Mouse (Mus musculus): ENCODE data around the gene Unc13a. TPM values are rescaled to one million over a fixed set of nuclear protein-coding genes. Genes with fewer than 3 reads are reported as not detected.
A peak's percentile ranks its signal among the peaks of the same experiment; 100 is the strongest.

Gene Unc13a
- polyA plus RNA-seq, 1 experiment from 2014 or later = 22.4 TPM

GRCm38 (mm10) chr8:71680471-71680870 is 8.9 kb upstream of the Unc13a start:
- Histone ChIP-seq H3K27ac (ENCODE audit: low read depth, low read length) (no peak overlapping the region), H3K9ac (ENCODE audit: low read depth, low read length) (no peak overlapping the region), H3K4me1 (ENCODE audit: control insufficient read depth, insufficient read depth, low read depth, low read length) (peaks cover 20% of the 10 kb centered on the region), H3K27me3 (replicated peaks; ENCODE audit: control insufficient read depth, insufficient read depth, low read length) (peaks cover 71% of the 10 kb centered on the region), H3K4me2 (ENCODE audit: low read length) (0 out of 2 replicates have a peak overlapping the region, but pooled peaks have one; percentile 4), H3K36me3 (ENCODE audit: control insufficient read depth, insufficient read depth, low read length) (no peaks in the 10 kb centered on the region), H3K9me3 (ENCODE audit: control insufficient read depth, low read length) (no peaks in the 10 kb centered on the region), H3K4me3 (ENCODE audit: low read length) (no peak overlapping the region)
- ATAC-seq = no peak
- 10% methylated on average over 21 of the region's 21 CpGs for WGBS

GRCm38 (mm10) chr8:71679550-71680168 is 8.1 kb upstream of the Unc13a start:
- WGBS = 4% methylated on average over 43 of the region's 46 CpGs
- H3K9ac ChIP-seq (ENCODE audit: low read depth, low read length) = peak overlapping the region; percentile 63
- peak overlapping the region; percentile 42 for H3K4me3 ChIP-seq (ENCODE audit: low read length)
- peak overlapping the region; percentile 69 for H3K4me2 ChIP-seq (ENCODE audit: low read length)
- H3K9me3 ChIP-seq (ENCODE audit: control insufficient read depth, low read length) = no peaks in the 10 kb centered on the region
- H3K27me3 ChIP-seq (replicated peaks; ENCODE audit: control insufficient read depth, insufficient read depth, low read length) = peaks cover 64% of the 10 kb centered on the region
- peaks cover 20% of the 10 kb centered on the region for H3K4me1 ChIP-seq (ENCODE audit: control insufficient read depth, insufficient read depth, low read depth, low read length)
- H3K27ac ChIP-seq (ENCODE audit: low read depth, low read length) = no peak overlapping the region
- ATAC-seq = no peak
- no peaks in the 10 kb centered on the region for H3K36me3 ChIP-seq (ENCODE audit: control insufficient read depth, insufficient read depth, low read length)

GRCm38 (mm10) chr8:71679116-71679515 is 7.6 kb upstream of the Unc13a start:
- H3K36me3 ChIP-seq (ENCODE audit: control insufficient read depth, insufficient read depth, low read length) = no peaks in the 10 kb centered on the region
- peak overlapping the region; percentile 42 for H3K4me3 ChIP-seq (ENCODE audit: low read length)
- H3K9ac ChIP-seq (ENCODE audit: low read depth, low read length) = peak overlapping the region; percentile 63
- peaks cover 63% of the 10 kb centered on the region for H3K27me3 ChIP-seq (replicated peaks; ENCODE audit: control insufficient read depth, insufficient read depth, low read length)
- H3K4me1 ChIP-seq (ENCODE audit: control insufficient read depth, insufficient read depth, low read depth, low read length) = peaks cover 20% of the 10 kb centered on the region
- 17% methylated on average over 16 of the region's 16 CpGs for WGBS
- ATAC-seq = no peak
- H3K9me3 ChIP-seq (ENCODE audit: control insufficient read depth, low read length) = no peaks in the 10 kb centered on the region
- H3K4me2 ChIP-seq (ENCODE audit: low read length) = peak overlapping the region; percentile 69
- H3K27ac ChIP-seq (ENCODE audit: low read depth, low read length) = no peak overlapping the region

- WGBS = 62% methylated on average over 4 of the region's 4 CpGs
- no peak for ATAC-seq
- no peaks in the 10 kb centered on the region for H3K36me3 ChIP-seq (ENCODE audit: control insufficient read depth, insufficient read depth, low read length)
- H3K4me1 ChIP-seq (ENCODE audit: control insufficient read depth, insufficient read depth, low read depth, low read length) = peaks cover 20% of the 10 kb centered on the region
- no peak overlapping the region for H3K4me2 ChIP-seq (ENCODE audit: low read length)
- no peak overlapping the region for H3K27ac ChIP-seq (ENCODE audit: low read depth, low read length)
- H3K9me3 ChIP-seq (ENCODE audit: control insufficient read depth, low read length) = no peaks in the 10 kb centered on the region
- H3K27me3 ChIP-seq (replicated peaks; ENCODE audit: control insufficient read depth, insufficient read depth, low read length) = peaks cover 54% of the 10 kb centered on the region
- H3K4me3 ChIP-seq (ENCODE audit: low read length) = no peak overlapping the region
- H3K9ac ChIP-seq (ENCODE audit: low read depth, low read length) = no peak overlapping the region
These were observed 6.7 kb upstream of the Unc13a start for GRCm38 (mm10) chr8:71678216-71678615.

- Histone ChIP-seq H3K27me3 (replicated peaks; ENCODE audit: control insufficient read depth, insufficient read depth, low read length) (peaks cover 47% of the 10 kb centered on the region), H3K4me2 (ENCODE audit: low read length) (no peak overlapping the region; the same call in 1 of the 2 replicates), H3K4me1 (ENCODE audit: control insufficient read depth, insufficient read depth, low read depth, low read length) (peaks cover 20% of the 10 kb centered on the region), H3K9me3 (ENCODE audit: control insufficient read depth, low read length) (no peaks in the 10 kb centered on the region), H3K9ac (ENCODE audit: low read depth, low read length) (no peak overlapping the region), H3K4me3 (ENCODE audit: low read length) (no peak overlapping the region), H3K36me3 (ENCODE audit: control insufficient read depth, insufficient read depth, low read length) (no peaks in the 10 kb centered on the region), H3K27ac (ENCODE audit: low read depth, low read length) (no peak overlapping the region)
- no peak for ATAC-seq
These were observed 6.0 kb upstream of the Unc13a start for GRCm38 (mm10) chr8:71677555-71677954.

GRCm38 (mm10) chr8:71676803-71677202 is 5.2 kb upstream of the Unc13a start:
- WGBS = 53% methylated on average over 9 of the region's 9 CpGs

GRCm38 (mm10) chr8:71676020-71676741 is 4.6 kb upstream of the Unc13a start, which contains the start of gene Jak3:
Gene Jak3, plus strand, starts transcription at chr8:71676296.
- 3% methylated on average over 27 of the region's 40 CpGs for WGBS
- peak within 1 kb of the TSS; percentile 87 for H3K9ac ChIP-seq (ENCODE audit: low read depth, low read length)
- H3K9me3 ChIP-seq (ENCODE audit: control insufficient read depth, low read length) = no peaks in the 10 kb centered on the region
- H3K4me1 ChIP-seq (ENCODE audit: control insufficient read depth, insufficient read depth, low read depth, low read length) = peaks cover 28% of the 10 kb centered on the region
- H3K36me3 ChIP-seq (ENCODE audit: control insufficient read depth, insufficient read depth, low read length) = no peaks in the 10 kb centered on the region
- peaks cover 34% of the 10 kb centered on the region for H3K27me3 ChIP-seq (replicated peaks; ENCODE audit: control insufficient read depth, insufficient read depth, low read length)
- H3K4me3 ChIP-seq (ENCODE audit: low read length) = peak within 1 kb of the TSS; percentile 77
- H3K4me2 ChIP-seq (ENCODE audit: low read length) = peak within 1 kb of the TSS; percentile 93
- peak within 1 kb of the TSS; percentile 86 for H3K27ac ChIP-seq (ENCODE audit: low read depth, low read length)
- ATAC-seq = peak; percentile 62

More at GRCm38 (mm10) chr8:71676803-71677202, 5.2 kb upstream of the Unc13a start:
- Histone ChIP-seq H3K9me3 (ENCODE audit: control insufficient read depth, low read length) (no peaks in the 10 kb centered on the region), H3K9ac (ENCODE audit: low read depth, low read length) (peak overlapping the region; percentile 87), H3K27me3 (replicated peaks; ENCODE audit: control insufficient read depth, insufficient read depth, low read length) (peaks cover 40% of the 10 kb centered on the region), H3K27ac (ENCODE audit: low read depth, low read length) (no peak overlapping the region), H3K4me2 (ENCODE audit: low read length) (peak overlapping the region; percentile 93), H3K4me3 (ENCODE audit: low read length) (peak overlapping the region; percentile 77), H3K4me1 (ENCODE audit: control insufficient read depth, insufficient read depth, low read depth, low read length) (peaks cover 27% of the 10 kb centered on the region), H3K36me3 (ENCODE audit: control insufficient read depth, insufficient read depth, low read length) (no peaks in the 10 kb centered on the region)
- ATAC-seq = no peak

- Histone ChIP-seq H3K27me3 (replicated peaks; ENCODE audit: control insufficient read depth, insufficient read depth, low read length) (peaks cover 28% of the 10 kb centered on the region), H3K9ac (ENCODE audit: low read depth, low read length) (peak overlapping the region; percentile 87), H3K4me1 (ENCODE audit: control insufficient read depth, insufficient read depth, low read depth, low read length) (peaks cover 25% of the 10 kb centered on the region), H3K4me3 (ENCODE audit: low read length) (peak overlapping the region; percentile 77), H3K36me3 (ENCODE audit: control insufficient read depth, insufficient read depth, low read length) (no peaks in the 10 kb centered on the region), H3K4me2 (ENCODE audit: low read length) (peak overlapping the region; percentile 93), H3K27ac (ENCODE audit: low read depth, low read length) (peak overlapping the region; percentile 86), H3K9me3 (ENCODE audit: control insufficient read depth, low read length) (no peaks in the 10 kb centered on the region)
- no peak for ATAC-seq
- WGBS = 27% methylated on average over 9 of the region's 9 CpGs
These were observed 4.0 kb upstream of the Unc13a start for GRCm38 (mm10) chr8:71675456-71676019.

- no peak for ATAC-seq
- 71% methylated on average over 2 of the region's 2 CpGs for WGBS
- H3K27me3 ChIP-seq (replicated peaks; ENCODE audit: control insufficient read depth, insufficient read depth, low read length) = peaks cover 18% of the 10 kb centered on the region
These were observed 2.5 kb upstream of the Unc13a start for GRCm38 (mm10) chr8:71674071-71674470.

More at GRCm38 (mm10) chr8:71674071-71674470, 2.5 kb upstream of the Unc13a start:
- Histone ChIP-seq H3K4me1 (ENCODE audit: control insufficient read depth, insufficient read depth, low read depth, low read length) (peaks cover 19% of the 10 kb centered on the region), H3K9ac (ENCODE audit: low read depth, low read length) (no peak overlapping the region), H3K4me3 (ENCODE audit: low read length) (no peak overlapping the region), H3K36me3 (ENCODE audit: control insufficient read depth, insufficient read depth, low read length) (no peaks in the 10 kb centered on the region), H3K9me3 (ENCODE audit: control insufficient read depth, low read length) (no peaks in the 10 kb centered on the region), H3K4me2 (ENCODE audit: low read length) (no peak overlapping the region), H3K27ac (ENCODE audit: low read depth, low read length) (no peak overlapping the region)

Measured in hindbrain, embryonic 16.5 days (tissue).